10 mouse cellular contexts compared by ENCODE assay signal in the genomic region with DNA sequence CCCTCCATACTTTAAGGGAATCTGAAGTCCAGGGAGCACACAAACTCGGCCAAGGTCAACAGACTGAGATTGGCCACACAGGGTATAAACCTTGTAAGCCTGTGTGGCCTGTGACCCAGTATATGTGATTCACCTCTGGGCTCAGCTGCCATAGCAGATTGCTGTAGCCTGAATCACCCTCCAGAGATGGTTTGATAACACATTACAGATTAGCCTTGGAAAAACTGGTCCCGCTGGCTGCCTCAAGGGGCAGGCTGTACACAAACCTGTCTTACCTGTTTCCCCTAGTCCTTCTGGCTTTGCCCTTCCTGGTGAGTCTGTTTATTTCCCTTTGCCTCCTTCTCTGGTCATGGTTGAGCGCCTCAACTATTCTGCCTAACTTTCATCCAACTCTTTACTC.
A peak's percentile ranks its signal among the peaks of the same experiment; 100 is the strongest.
DNase-seq lines count a peak whose midpoint lies in the region; ATAC-seq and TF ChIP-seq lines count a peak whose summit lies in the region.
"Had no signal": no experiment of that assay in that cellular context is flagged by ENCODE, and none has a peak within 500 bp of the region (broad histone marks: within the 10 kb centered on the region; RNA-seq: fewer than 3 reads in every experiment).

No protein-coding gene starts in this region.

- WGBS in lung, postnatal 0 days: 61% methylated on average over 3 of the region's 3 CpGs
- 83% methylated on average over 3 of the region's 3 CpGs for WGBS in forebrain, embryonic 12.5 days

- ATAC-seq in lung, postnatal 0 days: peak; percentile 86
- ATAC-seq in forebrain, embryonic 12.5 days (ENCODE audit: low FRiP score): no peak
- no peak for ATAC-seq in megakaryocyte, adult 5-6 weeks (ENCODE audit: poor library complexity, severe bottlenecking)
- ATAC-seq: hindbrain, embryonic 16.5 days had no signal

- H3K27ac ChIP-seq in lung, postnatal 0 days (ENCODE audit: low read length): no peak overlapping the region
- no peak overlapping the region for H3K27ac ChIP-seq in forebrain, embryonic 12.5 days
- H3K27ac ChIP-seq: gastrocnemius, adult 2 months had no signal

- H3K9me3 ChIP-seq in lung, postnatal 0 days (ENCODE audit: low read length): no peaks in the 10 kb centered on the region
- no peaks in the 10 kb centered on the region for H3K9me3 ChIP-seq in forebrain, embryonic 12.5 days

- TF ChIP-seq CTCF in lung, postnatal 0 days (IDR thresholded peaks at IDR 0.05): no peak

- peak; percentile 4 for DNase-seq in 3T3-L1 (ENCODE audit: low read depth, low spot score)
- peak; percentile 42 for DNase-seq in adrenal gland, postnatal 14 days
- peak; percentile 63 to 83 for DNase-seq in kidney, adult 8-10 months
- DNase-seq in lung, postnatal 0 days (ENCODE audit: low spot score): peak; percentile 56
- DNase-seq in cerebellum, postnatal 10 days: no peak
- DNase-seq in spleen, postnatal 4 days (ENCODE audit: low spot score in 2 of 2): no peak
- DNase-seq: gastrocnemius, adult 2 months had no signal

- no peak overlapping the region for H3K4me2 ChIP-seq in lung, postnatal 0 days (replicated peaks; ENCODE audit: low read depth, low read length)
- H3K4me2 ChIP-seq in forebrain, embryonic 12.5 days: no peak overlapping the region

- H3K4me3 ChIP-seq in lung, postnatal 0 days (ENCODE audit: low read depth, low read length): no peak overlapping the region
- H3K4me3 ChIP-seq in forebrain, embryonic 12.5 days (replicated peaks): no peak overlapping the region
- H3K4me3 ChIP-seq: gastrocnemius, adult 2 months had no signal

- TF ChIP-seq EP300 in lung, postnatal 0 days (IDR thresholded peaks at IDR 0.05): no peak

- no peaks in the 10 kb centered on the region for H3K4me1 ChIP-seq in lung, postnatal 0 days (ENCODE audit: insufficient read depth, low read depth, low read length)
- no peaks in the 10 kb centered on the region for H3K4me1 ChIP-seq in forebrain, embryonic 12.5 days

- H3K36me3 ChIP-seq in lung, postnatal 0 days (ENCODE audit: insufficient read depth, low read length): no peaks in the 10 kb centered on the region
- H3K36me3 ChIP-seq in forebrain, embryonic 12.5 days (replicated peaks): no peaks in the 10 kb centered on the region

- H3K27me3 ChIP-seq in lung, postnatal 0 days (replicated peaks; ENCODE audit: insufficient read depth, low read length): no peaks in the 10 kb centered on the region
- no peaks in the 10 kb centered on the region for H3K27me3 ChIP-seq in forebrain, embryonic 12.5 days

- H3K9ac ChIP-seq in lung, postnatal 0 days (replicated peaks; ENCODE audit: low read depth): no peak overlapping the region
- no peak overlapping the region for H3K9ac ChIP-seq in forebrain, embryonic 12.5 days

Comparison
In these comparisons a context has a peak if more than half of its experiments do, and no peak if none do; other contexts are left out.
1. DNase-seq: peak in 3T3-L1 (single experiment), adrenal gland, postnatal 14 days (single experiment), kidney, adult 8-10 months (2 of 2) and lung, postnatal 0 days (single experiment); none in cerebellum, postnatal 10 days (0 of 2) and spleen, postnatal 4 days (0 of 2).